Mouse (Mus musculus): ENCODE data around the gene Ets1. TPM values are rescaled to one million over a fixed set of nuclear protein-coding genes. Genes with fewer than 3 reads are reported as not detected.

The Ets1 gene
- total and polyA plus RNA-seq, 3 experiments: 0.05 TPM; not detected in 2

GRCm38 (mm10) chr9:32725902-32726301, 89.9 kb downstream of the Ets1 start:
- TF ChIP-seq GATA1 (IDR thresholded peaks at IDR 0.05; ENCODE audit: borderline replicate concordance, low read length) (no peak), TAL1 (conservative IDR thresholded peaks at IDR 0.05; ENCODE audit: low read depth, low read length) (no peak), POLR2AphosphoS5 (IDR thresholded peaks at IDR 0.05; ENCODE audit: insufficient replicate concordance, low read depth, low read length) (no peak), GATA2 (IDR thresholded peaks at IDR 0.05; ENCODE audit: borderline replicate concordance, low read depth, low read length) (no peak), CTCF (IDR thresholded peaks at IDR 0.05; ENCODE audit: low read depth, low read length) (no peak)
- H3K4me3 ChIP-seq (ENCODE audit: low read depth, low read length): no peak overlapping the region

GRCm38 (mm10) chr9:32726595-32726994, 90.6 kb downstream of the Ets1 start:
- TF ChIP-seq GATA2 (IDR thresholded peaks at IDR 0.05; ENCODE audit: borderline replicate concordance, low read depth, low read length) (no peak), CTCF (IDR thresholded peaks at IDR 0.05; ENCODE audit: low read depth, low read length) (no peak), GATA1 (IDR thresholded peaks at IDR 0.05; ENCODE audit: borderline replicate concordance, low read length) (no peak), TAL1 (conservative IDR thresholded peaks at IDR 0.05; ENCODE audit: low read depth, low read length) (no peak)
- Histone ChIP-seq H3K4me3 (ENCODE audit: low read depth, low read length) (no peak overlapping the region), H3K4me1 (ENCODE audit: insufficient read depth, low read depth, low read length) (no peaks in the 10 kb centered on the region), H3K9me3 (replicated peaks) (0 out of 2 replicates have a peak, but pooled peaks cover 2% of the 10 kb centered on the region), H3K36me3 (replicated peaks) (no peaks in the 10 kb centered on the region), H3K27me3 (ENCODE audit: insufficient read depth, low read length) (no peaks in the 10 kb centered on the region)
- no peak for ATAC-seq (ENCODE audit: extremely low read depth, insufficient number of reproducible peaks, low FRiP score, poor library complexity, severe bottlenecking)
- DNase-seq (ENCODE audit: low spot score): no peak

More at GRCm38 (mm10) chr9:32725902-32726301, 89.9 kb downstream of the Ets1 start:
- no peaks in the 10 kb centered on the region for H3K4me1 ChIP-seq (ENCODE audit: insufficient read depth, low read depth, low read length)
- H3K36me3 ChIP-seq (replicated peaks): no peaks in the 10 kb centered on the region
- ATAC-seq (ENCODE audit: extremely low read depth, insufficient number of reproducible peaks, low FRiP score, poor library complexity, severe bottlenecking) (no peak), DNase-seq (ENCODE audit: low spot score) (no peak)
- H3K9me3 ChIP-seq (replicated peaks): 0 out of 2 replicates have a peak, but pooled peaks cover 2% of the 10 kb centered on the region
- no peaks in the 10 kb centered on the region for H3K27me3 ChIP-seq (ENCODE audit: insufficient read depth, low read length)

- no peak for DNase-seq (ENCODE audit: low spot score)
- Histone ChIP-seq H3K4me1 (ENCODE audit: insufficient read depth, low read depth, low read length) (no peaks in the 10 kb centered on the region), H3K4me3 (ENCODE audit: low read depth, low read length) (no peak overlapping the region), H3K27me3 (ENCODE audit: insufficient read depth, low read length) (no peaks in the 10 kb centered on the region), H3K36me3 (replicated peaks) (no peaks in the 10 kb centered on the region), H3K9me3 (replicated peaks) (0 out of 2 replicates have a peak, but pooled peaks cover 5% of the 10 kb centered on the region)
- ATAC-seq (ENCODE audit: extremely low read depth, insufficient number of reproducible peaks, low FRiP score, poor library complexity, severe bottlenecking): no peak
- TF ChIP-seq TAL1 (conservative IDR thresholded peaks at IDR 0.05; ENCODE audit: low read depth, low read length) (no peak), POLR2AphosphoS5 (IDR thresholded peaks at IDR 0.05; ENCODE audit: insufficient replicate concordance, low read depth, low read length) (no peak), GATA1 (IDR thresholded peaks at IDR 0.05; ENCODE audit: borderline replicate concordance, low read length) (no peak), CTCF (IDR thresholded peaks at IDR 0.05; ENCODE audit: low read depth, low read length) (no peak), GATA2 (IDR thresholded peaks at IDR 0.05; ENCODE audit: borderline replicate concordance, low read depth, low read length) (no peak)
Observed at GRCm38 (mm10) chr9:32727058-32727457, 91.0 kb downstream of the Ets1 start.

GRCm38 (mm10) chr9:32728306-32728705, 92.3 kb downstream of the Ets1 start:
- no peaks in the 10 kb centered on the region for H3K27me3 ChIP-seq (ENCODE audit: insufficient read depth, low read length)
- no peaks in the 10 kb centered on the region for H3K4me1 ChIP-seq (ENCODE audit: insufficient read depth, low read depth, low read length)
- H3K36me3 ChIP-seq (replicated peaks): no peaks in the 10 kb centered on the region
- H3K4me3 ChIP-seq (ENCODE audit: low read depth, low read length): no peak overlapping the region
- no peak for DNase-seq (ENCODE audit: low spot score)
- H3K9me3 ChIP-seq (replicated peaks): 0 out of 2 replicates have a peak, but pooled peaks cover 5% of the 10 kb centered on the region
- ATAC-seq (ENCODE audit: extremely low read depth, insufficient number of reproducible peaks, low FRiP score, poor library complexity, severe bottlenecking): no peak
- TF ChIP-seq GATA2 (IDR thresholded peaks at IDR 0.05; ENCODE audit: borderline replicate concordance, low read depth, low read length) (no peak), TAL1 (conservative IDR thresholded peaks at IDR 0.05; ENCODE audit: low read depth, low read length) (no peak), GATA1 (IDR thresholded peaks at IDR 0.05; ENCODE audit: borderline replicate concordance, low read length) (no peak), POLR2AphosphoS5 (IDR thresholded peaks at IDR 0.05; ENCODE audit: insufficient replicate concordance, low read depth, low read length) (no peak), CTCF (IDR thresholded peaks at IDR 0.05; ENCODE audit: low read depth, low read length) (no peak)

- DNase-seq (ENCODE audit: low spot score) (no peak), ATAC-seq (ENCODE audit: extremely low read depth, insufficient number of reproducible peaks, low FRiP score, poor library complexity, severe bottlenecking) (no peak)
- H3K36me3 ChIP-seq (replicated peaks): no peaks in the 10 kb centered on the region
- H3K27me3 ChIP-seq (ENCODE audit: insufficient read depth, low read length): no peaks in the 10 kb centered on the region
- no peaks in the 10 kb centered on the region for H3K4me1 ChIP-seq (ENCODE audit: insufficient read depth, low read depth, low read length)
- 0 out of 2 replicates have a peak, but pooled peaks cover 5% of the 10 kb centered on the region for H3K9me3 ChIP-seq (replicated peaks)
- H3K4me3 ChIP-seq (ENCODE audit: low read depth, low read length): no peak overlapping the region
- TF ChIP-seq CTCF (IDR thresholded peaks at IDR 0.05; ENCODE audit: low read depth, low read length): no peak
- TF ChIP-seq GATA1 (IDR thresholded peaks at IDR 0.05; ENCODE audit: borderline replicate concordance, low read length): no peak
- TF ChIP-seq POLR2AphosphoS5 (IDR thresholded peaks at IDR 0.05; ENCODE audit: insufficient replicate concordance, low read depth, low read length): no peak
- TF ChIP-seq TAL1 (conservative IDR thresholded peaks at IDR 0.05; ENCODE audit: low read depth, low read length): no peak
- TF ChIP-seq GATA2 (IDR thresholded peaks at IDR 0.05; ENCODE audit: borderline replicate concordance, low read depth, low read length): no peak
Observed at GRCm38 (mm10) chr9:32728806-32729205, 92.8 kb downstream of the Ets1 start.

- TF ChIP-seq GATA1 (IDR thresholded peaks at IDR 0.05; ENCODE audit: borderline replicate concordance, low read length): no peak
- no peak for TF ChIP-seq TAL1 (conservative IDR thresholded peaks at IDR 0.05; ENCODE audit: low read depth, low read length)
- TF ChIP-seq CTCF (IDR thresholded peaks at IDR 0.05; ENCODE audit: low read depth, low read length): no peak
- no peak for TF ChIP-seq POLR2AphosphoS5 (IDR thresholded peaks at IDR 0.05; ENCODE audit: insufficient replicate concordance, low read depth, low read length)
- no peak for TF ChIP-seq GATA2 (IDR thresholded peaks at IDR 0.05; ENCODE audit: borderline replicate concordance, low read depth, low read length)
- no peaks in the 10 kb centered on the region for H3K27me3 ChIP-seq (ENCODE audit: insufficient read depth, low read length)
- DNase-seq (ENCODE audit: low spot score) (no peak), ATAC-seq (ENCODE audit: extremely low read depth, insufficient number of reproducible peaks, low FRiP score, poor library complexity, severe bottlenecking) (no peak)
- H3K9me3 ChIP-seq (replicated peaks): 0 out of 2 replicates have a peak, but pooled peaks cover 5% of the 10 kb centered on the region
- no peaks in the 10 kb centered on the region for H3K4me1 ChIP-seq (ENCODE audit: insufficient read depth, low read depth, low read length)
- H3K36me3 ChIP-seq (replicated peaks): no peaks in the 10 kb centered on the region
- no peak overlapping the region for H3K4me3 ChIP-seq (ENCODE audit: low read depth, low read length)
Observed at GRCm38 (mm10) chr9:32729207-32729606, 93.2 kb downstream of the Ets1 start.

All from G1E (cell line).